Mouse (Mus musculus): ENCODE results near the gene Plbd2. TPM values are rescaled to one million over a fixed set of nuclear protein-coding genes. Genes with fewer than 3 reads are reported as not detected.
A peak's percentile ranks its signal among the peaks of the same experiment; 100 is the strongest.

Gene Plbd2
- polyA plus RNA-seq, 1 experiment = 35.6 TPM

DNA sequence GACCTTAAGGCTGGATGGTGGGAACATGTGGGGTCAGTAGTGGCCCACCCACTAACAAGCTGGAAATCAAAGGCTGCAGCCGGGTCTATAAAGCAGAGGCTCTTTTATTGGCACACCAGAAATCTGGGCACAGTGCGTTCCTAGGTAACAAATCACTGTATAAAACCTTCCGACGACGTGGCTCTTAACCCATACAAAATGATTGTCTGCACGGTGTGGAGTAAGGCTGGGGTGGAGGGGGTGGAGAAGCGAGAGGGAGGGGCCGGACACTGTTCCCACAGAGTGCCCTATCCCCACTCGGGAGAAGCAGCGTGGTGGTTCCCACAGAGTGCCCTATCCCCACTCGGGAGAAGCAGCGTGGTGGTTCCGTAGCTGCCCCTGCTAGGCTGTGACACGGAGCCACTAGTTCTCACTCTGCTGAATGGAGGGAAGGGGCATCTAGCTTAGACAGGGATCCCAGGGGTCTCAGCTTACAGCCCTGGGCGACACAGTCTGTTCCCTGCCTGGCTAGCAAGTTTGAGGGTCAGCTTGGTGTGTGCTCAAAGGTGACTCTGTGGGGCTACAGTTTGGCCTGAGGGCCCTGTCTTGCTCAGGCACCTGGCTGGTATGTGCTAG is 30.8 kb upstream of the Plbd2 start:
- H3K36me3 ChIP-seq (ENCODE audit: control insufficient read depth, insufficient read depth, low read length) = peaks cover 16% of the 10 kb centered on the region
- 91% methylated on average over 15 of the region's 15 CpGs for WGBS
- no peak overlapping the region for H3K27ac ChIP-seq (ENCODE audit: insufficient read depth, low read length)
- H3K4me3 ChIP-seq (ENCODE audit: extremely low read depth, insufficient read depth, insufficient read length) = no peak overlapping the region
- DNase-seq (ENCODE audit: low read depth in 1 of 2, low spot score in 2 of 2) = no peak
- no peaks in the 10 kb centered on the region for H3K27me3 ChIP-seq (ENCODE audit: control insufficient read depth, insufficient read depth, low read length)
- no peak for TF ChIP-seq CTCF (IDR thresholded peaks at IDR 0.05; ENCODE audit: extremely low read depth, insufficient read depth, insufficient read length, insufficient replicate concordance)
- TF ChIP-seq POLR2A (IDR thresholded peaks at IDR 0.05; ENCODE audit: low read depth, low read length) = no peak
- no peaks in the 10 kb centered on the region for H3K4me1 ChIP-seq (ENCODE audit: control insufficient read depth, insufficient read depth, insufficient read length)

DNA sequence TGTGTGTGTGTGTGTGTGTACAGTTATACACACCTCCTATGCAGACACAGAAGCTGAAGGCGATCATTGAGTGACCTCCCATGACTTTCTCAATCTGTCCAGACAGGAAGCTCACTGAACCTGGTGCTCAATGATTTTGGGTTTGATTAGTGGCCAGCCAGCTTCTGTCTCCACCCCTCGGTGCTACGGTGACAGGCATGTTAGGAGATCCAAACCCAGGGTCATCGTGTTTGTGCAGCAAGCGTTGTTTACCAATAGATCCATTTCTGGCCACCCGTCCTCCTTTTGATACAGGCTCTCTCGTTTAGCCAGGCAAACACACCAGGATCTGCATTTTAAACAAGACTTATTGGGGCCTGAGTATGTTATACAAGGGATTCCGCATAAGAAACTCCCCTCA is 28.2 kb upstream of the Plbd2 start:
- no peak overlapping the region for H3K4me3 ChIP-seq (ENCODE audit: extremely low read depth, insufficient read depth, insufficient read length)
- no peak overlapping the region for H3K27ac ChIP-seq (ENCODE audit: insufficient read depth, low read length)
- H3K36me3 ChIP-seq (ENCODE audit: control insufficient read depth, insufficient read depth, low read length) = peaks cover 5% of the 10 kb centered on the region
- WGBS = 89% methylated on average over 8 of the region's 8 CpGs
- H3K27me3 ChIP-seq (ENCODE audit: control insufficient read depth, insufficient read depth, low read length) = no peaks in the 10 kb centered on the region
- DNase-seq (ENCODE audit: low read depth in 1 of 2, low spot score in 2 of 2) = no peak
- TF ChIP-seq CTCF (IDR thresholded peaks at IDR 0.05; ENCODE audit: extremely low read depth, insufficient read depth, insufficient read length, insufficient replicate concordance) (no peak), POLR2A (IDR thresholded peaks at IDR 0.05; ENCODE audit: low read depth, low read length) (no peak)
- peaks cover under 1% of the 10 kb centered on the region; the same call in 1 of the 2 replicates for H3K4me1 ChIP-seq (ENCODE audit: control insufficient read depth, insufficient read depth, insufficient read length)

GRCm38 (mm10) chr5:120527296-120527964 is 24.0 kb upstream of the Plbd2 start:
- H3K4me1 ChIP-seq (ENCODE audit: control insufficient read depth, insufficient read depth, insufficient read length) = peaks cover 4% of the 10 kb centered on the region; the same call in 1 of the 2 replicates
- WGBS = 17% methylated on average over 20 of the region's 20 CpGs
- TF ChIP-seq POLR2A (IDR thresholded peaks at IDR 0.05; ENCODE audit: low read depth, low read length) (no peak), CTCF (IDR thresholded peaks at IDR 0.05; ENCODE audit: extremely low read depth, insufficient read depth, insufficient read length, insufficient replicate concordance) (no peak)
- no peaks in the 10 kb centered on the region for H3K27me3 ChIP-seq (ENCODE audit: control insufficient read depth, insufficient read depth, low read length)
- H3K27ac ChIP-seq (ENCODE audit: insufficient read depth, low read length) = no peak overlapping the region
- H3K4me3 ChIP-seq (ENCODE audit: extremely low read depth, insufficient read depth, insufficient read length) = no peak overlapping the region
- peaks cover 6% of the 10 kb centered on the region for H3K36me3 ChIP-seq (ENCODE audit: control insufficient read depth, insufficient read depth, low read length)
- no peak for DNase-seq (ENCODE audit: low read depth in 1 of 2, low spot score in 2 of 2)

GRCm38 (mm10) chr5:120526311-120526710 is 22.9 kb upstream of the Plbd2 start:
- Histone ChIP-seq H3K4me1 (ENCODE audit: control insufficient read depth, insufficient read depth, insufficient read length) (peaks cover 4% of the 10 kb centered on the region; the same call in 1 of the 2 replicates), H3K27me3 (ENCODE audit: control insufficient read depth, insufficient read depth, low read length) (no peaks in the 10 kb centered on the region), H3K36me3 (ENCODE audit: control insufficient read depth, insufficient read depth, low read length) (peaks cover 9% of the 10 kb centered on the region), H3K4me3 (ENCODE audit: extremely low read depth, insufficient read depth, insufficient read length) (no peak overlapping the region), H3K27ac (ENCODE audit: insufficient read depth, low read length) (peak overlapping the region; percentile 62)
- 27% methylated on average over 11 of the region's 11 CpGs for WGBS
- TF ChIP-seq POLR2A (IDR thresholded peaks at IDR 0.05; ENCODE audit: low read depth, low read length) = no peak
- TF ChIP-seq CTCF (IDR thresholded peaks at IDR 0.05; ENCODE audit: extremely low read depth, insufficient read depth, insufficient read length, insufficient replicate concordance) = no peak
- DNase-seq (ENCODE audit: low read depth in 1 of 2, low spot score in 2 of 2) = no peak

GRCm38 (mm10) chr5:120525737-120526136 is 22.3 kb upstream of the Plbd2 start:
- H3K36me3 ChIP-seq (ENCODE audit: control insufficient read depth, insufficient read depth, low read length) = peaks cover 9% of the 10 kb centered on the region
- 64% methylated on average over 5 of the region's 5 CpGs for WGBS

GRCm38 (mm10) chr5:120524736-120525135 is 21.3 kb upstream of the Plbd2 start:
- H3K4me1 ChIP-seq (ENCODE audit: control insufficient read depth, insufficient read depth, insufficient read length) = peaks cover 4% of the 10 kb centered on the region; the same call in 1 of the 2 replicates
- DNase-seq (ENCODE audit: low read depth in 1 of 2, low spot score in 2 of 2) = no peak
- 88% methylated on average over 2 of the region's 2 CpGs for WGBS
- no peak for TF ChIP-seq POLR2A (IDR thresholded peaks at IDR 0.05; ENCODE audit: low read depth, low read length)
- H3K4me3 ChIP-seq (ENCODE audit: extremely low read depth, insufficient read depth, insufficient read length) = no peak overlapping the region
- no peak overlapping the region for H3K27ac ChIP-seq (ENCODE audit: insufficient read depth, low read length)
- H3K36me3 ChIP-seq (ENCODE audit: control insufficient read depth, insufficient read depth, low read length) = peaks cover 12% of the 10 kb centered on the region
- H3K27me3 ChIP-seq (ENCODE audit: control insufficient read depth, insufficient read depth, low read length) = no peaks in the 10 kb centered on the region

More at GRCm38 (mm10) chr5:120525737-120526136, 22.3 kb upstream of the Plbd2 start:
- no peaks in the 10 kb centered on the region for H3K27me3 ChIP-seq (ENCODE audit: control insufficient read depth, insufficient read depth, low read length)
- H3K27ac ChIP-seq (ENCODE audit: insufficient read depth, low read length) = no peak overlapping the region
- H3K4me3 ChIP-seq (ENCODE audit: extremely low read depth, insufficient read depth, insufficient read length) = no peak overlapping the region
- no peak for TF ChIP-seq POLR2A (IDR thresholded peaks at IDR 0.05; ENCODE audit: low read depth, low read length)
- peak; percentile 52; the same call in 1 of the 2 replicates for TF ChIP-seq CTCF (IDR thresholded peaks at IDR 0.05; ENCODE audit: extremely low read depth, insufficient read depth, insufficient read length, insufficient replicate concordance)
- H3K4me1 ChIP-seq (ENCODE audit: control insufficient read depth, insufficient read depth, insufficient read length) = peaks cover 4% of the 10 kb centered on the region; the same call in 1 of the 2 replicates
- no peak for DNase-seq (ENCODE audit: low read depth in 1 of 2, low spot score in 2 of 2)

- Histone ChIP-seq H3K4me3 (ENCODE audit: extremely low read depth, insufficient read depth, insufficient read length) (no peak overlapping the region), H3K27ac (ENCODE audit: insufficient read depth, low read length) (no peak overlapping the region), H3K36me3 (ENCODE audit: control insufficient read depth, insufficient read depth, low read length) (peaks cover 10% of the 10 kb centered on the region), H3K4me1 (ENCODE audit: control insufficient read depth, insufficient read depth, insufficient read length) (peaks cover 4% of the 10 kb centered on the region; the same call in 1 of the 2 replicates), H3K27me3 (ENCODE audit: control insufficient read depth, insufficient read depth, low read length) (no peaks in the 10 kb centered on the region)
- TF ChIP-seq CTCF (IDR thresholded peaks at IDR 0.05; ENCODE audit: extremely low read depth, insufficient read depth, insufficient read length, insufficient replicate concordance) = peak; percentile 59; the same call in 1 of the 2 replicates
- TF ChIP-seq POLR2A (IDR thresholded peaks at IDR 0.05; ENCODE audit: low read depth, low read length) = no peak
- DNase-seq (ENCODE audit: low read depth in 1 of 2, low spot score in 2 of 2) = peak in 1 of 2 experiments; percentile 50
- 88% methylated on average over 3 of the region's 3 CpGs for WGBS
Observed at GRCm38 (mm10) chr5:120522649-120523048, 19.2 kb upstream of the Plbd2 start.
